Mouse (Mus musculus): Measurements from ENCODE around the gene Hapln2. TPM values are rescaled to one million over a fixed set of nuclear protein-coding genes. Genes with fewer than 3 reads are reported as not detected.

The Hapln2 gene
- polyA plus RNA-seq, 1 experiment from 2014 or later, result not detected

DNA sequence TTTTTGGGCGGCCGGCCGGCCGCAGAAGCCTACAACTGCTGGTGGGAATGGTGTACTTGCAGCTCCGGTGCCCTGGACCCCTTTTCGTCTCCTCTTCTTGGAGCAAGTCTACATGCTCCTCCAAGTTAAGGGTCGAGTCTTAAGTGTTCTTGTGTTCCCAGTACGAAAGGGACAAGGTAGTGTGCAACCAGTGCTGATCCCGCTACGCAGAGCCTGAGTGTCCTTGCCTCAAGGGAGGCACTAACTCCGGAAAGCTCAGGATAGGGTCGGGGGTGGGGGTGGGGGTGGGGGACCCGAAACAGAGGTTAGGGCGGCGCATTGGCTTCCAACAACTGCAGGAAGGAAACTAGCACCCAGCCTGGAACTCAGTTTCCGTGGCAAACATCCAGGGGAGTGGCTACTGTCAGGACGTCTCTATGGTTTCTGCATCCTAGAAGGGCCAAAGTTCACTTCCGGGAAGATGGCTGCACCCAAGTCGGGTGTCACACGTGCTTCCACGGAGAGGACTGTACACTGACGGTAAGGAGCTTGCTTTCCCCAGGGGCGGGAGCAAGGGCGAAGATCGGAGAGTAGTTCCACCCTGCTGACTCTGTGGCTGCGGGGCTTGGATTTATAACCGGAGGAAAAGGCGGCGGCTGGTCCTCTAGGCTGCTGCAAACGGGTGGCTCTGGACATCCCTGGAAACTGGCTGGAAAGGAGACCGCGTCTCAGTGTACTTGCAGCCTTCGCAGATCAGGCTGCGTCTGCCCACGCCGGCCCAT, 15.5 kb upstream of the Hapln2 start, which contains the start of gene Gpatch4:
Gene Gpatch4, plus strand, starts transcription at position 448 of the 761 bp plus-strand sequence.
- Histone ChIP-seq H3K27me3 (ENCODE audit: control insufficient read depth, insufficient read depth, low read length) (no peaks in the 10 kb centered on the region), H3K9me3 (ENCODE audit: control insufficient read depth, low read length) (no peaks in the 10 kb centered on the region), H3K4me3 (ENCODE audit: low read depth, low read length) (peak within 1 kb of the TSS; percentile 66), H3K4me1 (ENCODE audit: control insufficient read depth, insufficient read depth, low read length) (peaks cover 8% of the 10 kb centered on the region), H3K4me2 (peak within 1 kb of the TSS; percentile 76), H3K27ac (ENCODE audit: low read depth, low read length) (no peak within 1 kb of the TSS; the same call in 1 of the 2 replicates), H3K36me3 (ENCODE audit: control insufficient read depth, insufficient read depth, low read length) (no peaks in the 10 kb centered on the region), H3K9ac (ENCODE audit: low read length) (peak within 1 kb of the TSS; percentile 64)
- ATAC-seq (ENCODE audit: low FRiP score) (peak; percentile 90), DNase-seq (ENCODE audit: low spot score, missing footprints) (peak; percentile 99)
- WGBS, result 9% methylated on average over 36 of the region's 36 CpGs

GRCm38 (mm10) chr3:88035561-88036293, 8.3 kb upstream of the Hapln2 start:
- 63% methylated on average over 1 of the region's 1 CpGs for WGBS
- ATAC-seq (ENCODE audit: low FRiP score) (no peak), DNase-seq (ENCODE audit: low spot score, missing footprints) (no peak)
- Histone ChIP-seq H3K9ac (ENCODE audit: low read length) (no peak overlapping the region), H3K27me3 (ENCODE audit: control insufficient read depth, insufficient read depth, low read length) (no peaks in the 10 kb centered on the region), H3K36me3 (ENCODE audit: control insufficient read depth, insufficient read depth, low read length) (no peaks in the 10 kb centered on the region), H3K9me3 (ENCODE audit: control insufficient read depth, low read length) (no peaks in the 10 kb centered on the region), H3K4me3 (ENCODE audit: low read depth, low read length) (no peak overlapping the region), H3K27ac (ENCODE audit: low read depth, low read length) (no peak overlapping the region), H3K4me2 (no peak overlapping the region), H3K4me1 (ENCODE audit: control insufficient read depth, insufficient read depth, low read length) (no peaks in the 10 kb centered on the region)

GRCm38 (mm10) chr3:88033506-88033905, 6.1 kb upstream of the Hapln2 start:
- Histone ChIP-seq H3K27me3 (ENCODE audit: control insufficient read depth, insufficient read depth, low read length) (no peaks in the 10 kb centered on the region), H3K4me1 (ENCODE audit: control insufficient read depth, insufficient read depth, low read length) (no peaks in the 10 kb centered on the region), H3K36me3 (ENCODE audit: control insufficient read depth, insufficient read depth, low read length) (no peaks in the 10 kb centered on the region), H3K4me2 (no peak overlapping the region), H3K9me3 (ENCODE audit: control insufficient read depth, low read length) (no peaks in the 10 kb centered on the region), H3K4me3 (ENCODE audit: low read depth, low read length) (no peak overlapping the region), H3K9ac (ENCODE audit: low read length) (no peak overlapping the region), H3K27ac (ENCODE audit: low read depth, low read length) (no peak overlapping the region)
- 77% methylated on average over 5 of the region's 5 CpGs for WGBS
- ATAC-seq (ENCODE audit: low FRiP score) (no peak), DNase-seq (ENCODE audit: low spot score, missing footprints) (no peak)

GRCm38 (mm10) chr3:88030608-88031395, 3.4 kb upstream of the Hapln2 start:
- ATAC-seq (ENCODE audit: low FRiP score), result no peak
- Histone ChIP-seq H3K9me3 (ENCODE audit: control insufficient read depth, low read length) (peaks cover 6% of the 10 kb centered on the region; the same call in 1 of the 2 replicates), H3K27me3 (ENCODE audit: control insufficient read depth, insufficient read depth, low read length) (peaks cover 2% of the 10 kb centered on the region), H3K4me2 (no peak overlapping the region), H3K27ac (ENCODE audit: low read depth, low read length) (no peak overlapping the region), H3K36me3 (ENCODE audit: control insufficient read depth, insufficient read depth, low read length) (no peaks in the 10 kb centered on the region), H3K9ac (ENCODE audit: low read length) (no peak overlapping the region), H3K4me3 (ENCODE audit: low read depth, low read length) (no peak overlapping the region), H3K4me1 (ENCODE audit: control insufficient read depth, insufficient read depth, low read length) (no peaks in the 10 kb centered on the region)
- DNase-seq (ENCODE audit: low spot score, missing footprints), result peak; percentile 85
- WGBS, result 23% methylated on average over 19 of the region's 19 CpGs

GRCm38 (mm10) chr3:88026823-88027222, 560 bp downstream of the Hapln2 start:
- DNase-seq (ENCODE audit: low spot score, missing footprints), result peak; percentile 77
- WGBS, result 66% methylated on average over 7 of the region's 7 CpGs
- Histone ChIP-seq H3K9ac (ENCODE audit: low read length) (no peak overlapping the region), H3K4me1 (ENCODE audit: control insufficient read depth, insufficient read depth, low read length) (peaks cover 13% of the 10 kb centered on the region; the same call in 1 of the 2 replicates), H3K36me3 (ENCODE audit: control insufficient read depth, insufficient read depth, low read length) (no peaks in the 10 kb centered on the region), H3K9me3 (ENCODE audit: control insufficient read depth, low read length) (peaks cover 6% of the 10 kb centered on the region; the same call in 1 of the 2 replicates), H3K27ac (ENCODE audit: low read depth, low read length) (no peak overlapping the region), H3K4me3 (ENCODE audit: low read depth, low read length) (no peak overlapping the region), H3K27me3 (ENCODE audit: control insufficient read depth, insufficient read depth, low read length) (peaks cover 39% of the 10 kb centered on the region), H3K4me2 (no peak overlapping the region)
- ATAC-seq (ENCODE audit: low FRiP score), result no peak

DNA sequence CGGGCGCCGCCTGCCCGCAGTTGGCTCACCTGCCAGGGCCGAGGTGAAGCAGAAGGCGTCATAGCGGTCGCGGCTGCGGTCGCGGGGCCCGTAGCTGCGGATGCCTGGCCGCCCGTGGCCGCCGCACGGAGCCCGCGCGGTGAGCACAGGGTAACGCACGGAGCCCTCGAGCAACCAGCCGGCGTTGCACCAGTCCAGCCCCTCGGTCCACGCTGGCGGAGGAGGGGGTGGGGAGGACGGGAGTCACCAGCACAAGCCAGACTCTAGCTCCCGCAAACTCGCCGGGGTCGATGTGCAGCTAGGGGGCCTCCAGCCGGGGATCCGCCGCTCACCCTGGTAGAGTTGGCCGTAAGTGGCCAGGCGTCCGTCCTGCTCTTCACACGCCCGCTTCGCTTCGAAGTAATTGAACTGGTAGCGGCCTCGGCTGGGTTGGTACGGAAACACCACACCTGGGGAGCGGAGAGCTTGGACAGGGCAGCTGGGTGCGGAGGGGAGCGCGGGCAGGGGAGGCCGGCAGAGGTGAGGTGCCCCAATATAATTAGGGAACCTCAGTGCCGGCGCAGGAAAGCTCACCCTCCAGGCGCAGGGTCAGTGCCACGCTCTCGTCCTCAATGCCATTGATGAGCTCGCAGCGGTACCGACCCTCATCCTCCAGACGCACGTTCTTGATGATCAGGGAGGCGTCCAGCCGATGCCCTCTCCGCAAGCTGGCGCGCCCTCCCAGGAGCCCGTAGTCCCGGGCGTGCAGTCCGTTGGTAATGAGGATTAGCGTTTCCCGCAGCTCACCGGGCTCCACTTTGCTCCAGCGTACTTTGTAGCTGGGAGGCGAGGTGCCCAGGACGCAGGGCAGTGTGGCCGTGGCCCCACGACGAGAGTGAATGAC, 4.0 kb downstream of the Hapln2 start:
- under 1% methylated on average over 79 of the region's 81 CpGs for WGBS
- Histone ChIP-seq H3K27ac (ENCODE audit: low read depth, low read length) (no peak overlapping the region), H3K4me1 (ENCODE audit: control insufficient read depth, insufficient read depth, low read length) (peaks cover 13% of the 10 kb centered on the region; the same call in 1 of the 2 replicates), H3K9ac (ENCODE audit: low read length) (peak overlapping the region; percentile 36; the same call in 1 of the 2 replicates), H3K4me3 (ENCODE audit: low read depth, low read length) (peak overlapping the region; percentile 52), H3K9me3 (ENCODE audit: control insufficient read depth, low read length) (peaks cover 6% of the 10 kb centered on the region; the same call in 1 of the 2 replicates), H3K4me2 (peak overlapping the region; percentile 96), H3K36me3 (ENCODE audit: control insufficient read depth, insufficient read depth, low read length) (no peaks in the 10 kb centered on the region), H3K27me3 (ENCODE audit: control insufficient read depth, insufficient read depth, low read length) (peaks cover 60% of the 10 kb centered on the region)
- DNase-seq (ENCODE audit: low spot score, missing footprints), result peak; percentile 93
- peak; percentile 75 for ATAC-seq (ENCODE audit: low FRiP score)

- peak overlapping the region; percentile 52 for H3K4me3 ChIP-seq (ENCODE audit: low read depth, low read length)
- H3K4me2 ChIP-seq, result peak overlapping the region; percentile 96
- H3K9me3 ChIP-seq (ENCODE audit: control insufficient read depth, low read length), result no peaks in the 10 kb centered on the region; the same call in 1 of the 2 replicates
- whole genome bisulfite sequencing, result under 1% methylated on average over 59 of the region's 66 CpGs
- no peaks in the 10 kb centered on the region for H3K36me3 ChIP-seq (ENCODE audit: control insufficient read depth, insufficient read depth, low read length)
- peaks cover 60% of the 10 kb centered on the region for H3K27me3 ChIP-seq (ENCODE audit: control insufficient read depth, insufficient read depth, low read length)
- H3K4me1 ChIP-seq (ENCODE audit: control insufficient read depth, insufficient read depth, low read length), result peaks cover 13% of the 10 kb centered on the region; the same call in 1 of the 2 replicates
- H3K27ac ChIP-seq (ENCODE audit: low read depth, low read length), result no peak overlapping the region
- ATAC-seq (ENCODE audit: low FRiP score) (peak; percentile 95), DNase-seq (ENCODE audit: low spot score, missing footprints) (peak; percentile 99)
- H3K9ac ChIP-seq (ENCODE audit: low read length), result peak overlapping the region; percentile 36; the same call in 1 of the 2 replicates
Measured at GRCm38 (mm10) chr3:88022322-88023191, 4.8 kb downstream of the Hapln2 start.

Measured in midbrain, embryonic 11.5 days (tissue).